Mouse (Mus musculus): ENCODE measurements around the gene Nlrp9a.
"Not testable (repeated sequence)": the region's sequence is repeated elsewhere in the genome, so short reads cannot be mapped to it uniquely, and the experiment has no call there.

Gene Nlrp9a

DNA sequence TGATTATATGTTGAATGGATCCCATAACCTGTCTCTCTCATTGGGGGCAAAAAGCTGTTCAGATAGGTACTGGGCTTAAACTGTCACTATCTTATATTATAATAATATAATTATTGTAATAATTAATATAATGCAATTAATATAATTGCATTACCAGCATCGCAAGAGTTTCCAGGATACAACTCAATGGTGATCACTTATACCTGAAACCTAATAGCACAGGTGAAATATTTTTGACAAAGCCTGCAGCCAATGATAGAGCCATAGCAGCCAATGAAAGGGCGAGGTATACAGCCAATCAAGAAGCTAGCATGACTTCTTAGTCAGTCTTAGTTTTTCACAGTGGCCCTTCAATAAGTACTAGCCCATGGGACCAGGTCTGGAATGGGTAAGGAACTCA is at the start of gene Nlrp9a:
Gene Nlrp9a (plus strand): TSS at position 301 of the 400 bp plus-strand sequence.
- DNase-seq = not testable (repeated sequence)

DNA sequence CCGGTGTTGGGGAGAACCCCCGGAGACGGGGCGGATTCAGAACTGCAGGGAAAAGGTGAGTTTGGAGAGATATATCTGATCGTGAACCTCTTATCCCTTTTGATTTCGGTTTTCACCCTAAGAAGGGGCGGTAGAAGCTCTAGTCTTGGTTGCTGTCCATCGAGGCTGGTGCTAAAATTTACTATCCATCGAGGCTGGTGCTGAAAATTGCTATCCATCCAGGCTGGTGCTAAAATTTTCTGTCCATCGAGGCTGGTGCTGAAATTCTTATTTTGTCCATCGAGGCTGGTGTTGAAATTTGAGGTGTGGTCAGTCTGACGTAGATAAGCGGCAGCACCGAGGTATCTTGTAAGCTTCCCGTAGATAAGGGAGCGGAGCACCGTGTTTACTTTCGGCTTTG is 45.3 kb upstream of the Nlrp9a start:
- DNase-seq = not testable (repeated sequence)

DNA sequence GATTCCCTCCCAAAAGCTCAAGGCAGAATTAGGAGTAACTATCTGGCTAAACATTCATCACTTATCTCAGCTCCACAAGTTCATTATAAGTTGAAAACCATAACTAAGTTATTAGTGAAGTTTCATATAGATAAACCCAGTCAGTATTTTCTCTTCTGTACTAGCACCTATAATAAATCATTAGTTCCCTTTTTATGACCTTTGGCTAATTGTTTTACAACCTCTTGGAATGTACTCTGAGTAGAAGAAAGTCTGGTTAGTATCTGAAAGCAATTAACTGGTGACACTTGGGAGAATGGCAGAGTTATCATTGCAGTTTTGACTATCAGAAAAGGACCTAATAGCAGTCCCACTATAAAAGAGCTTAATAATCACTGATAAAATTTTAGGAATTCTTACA is 54.3 kb downstream of the Nlrp9a start:
- no peak for DNase-seq

DNA sequence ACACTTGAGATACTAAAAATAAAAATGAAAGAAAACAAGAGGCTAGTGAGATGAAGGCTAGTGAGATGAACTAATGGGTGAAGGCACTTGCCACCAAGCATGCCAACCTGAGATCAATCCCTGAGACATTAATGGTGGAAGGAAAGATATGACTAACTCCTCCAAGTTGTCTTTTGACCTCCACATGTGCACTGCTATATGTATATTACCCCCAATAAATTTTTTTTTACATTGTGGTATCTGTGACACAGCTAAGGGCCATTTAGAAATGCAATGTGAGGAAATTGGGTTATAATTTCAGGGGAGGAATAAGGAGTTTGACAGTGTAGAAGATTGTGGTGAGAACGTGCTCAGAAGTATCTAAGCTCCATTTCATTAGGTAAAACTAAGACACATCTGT is 55.0 kb downstream of the Nlrp9a start:
- no peak for DNase-seq

DNA sequence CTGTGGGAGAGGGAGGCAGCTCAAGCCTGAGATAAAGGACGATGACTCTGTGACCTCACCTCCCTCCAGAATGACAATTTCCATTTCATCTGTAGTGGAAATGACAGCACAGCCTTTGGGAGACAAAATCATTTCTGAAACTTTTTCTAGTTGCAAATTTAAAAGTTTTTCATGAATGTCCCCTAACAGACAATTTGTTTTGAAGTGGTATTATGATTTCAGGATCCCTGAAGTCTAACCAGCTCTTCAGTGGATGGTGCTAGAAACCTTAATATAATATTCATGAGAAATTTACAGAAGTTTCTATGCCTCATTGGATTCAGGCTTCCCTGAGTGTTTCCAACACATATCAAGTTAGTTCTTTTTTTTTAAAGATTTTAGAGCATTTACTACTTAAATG is 83.5 kb downstream of the Nlrp9a start, which contains the start of gene Vmn1r185:
Gene Vmn1r185 (minus strand): TSS at position 101 of the 400 bp plus-strand sequence.
- DNase-seq = not testable (repeated sequence)
